Mouse (Mus musculus) CD4-positive naive resting alpha-beta T cell, adult 76 days (primary cell): Measurements from ENCODE around the gene Tollip. TPM values are rescaled to one million over a fixed set of nuclear protein-coding genes. Genes with fewer than 3 reads are reported as not detected.

ENCODE experiments used
- total RNA-seq: library from RNA; stranded (reverse); gene quantifications from one replicate; pipeline ENCODE4 v1.2.4, GENCODE M21; 2023

The Tollip gene
- total RNA-seq, result 73.4 TPM

GRCm38 (mm10) chr7:141918407-141918806 lies at the start of gene Tollip:
Gene Tollip (minus strand): TSS chr7:141918507.

GRCm38 (mm10) chr7:141948906-141949798 lies 30.8 kb upstream of the Tollip start, which contains the start of gene Brsk2:
Gene Brsk2 (plus strand): TSS chr7:141949751.

GRCm38 (mm10) chr7:141838779-141839178 lies 79.5 kb downstream of the Tollip start, which contains the start of gene Muc5b:
Gene Muc5b (plus strand): TSS chr7:141839070.

Other genes starting within 250 kb of the Tollip start
- 2.3 TPM for gene Muc2, start 228.2 kb downstream of the Tollip start, total RNA-seq
- 0.06 TPM for gene Muc5ac, start 129.5 kb downstream of the Tollip start, total RNA-seq
- gene Muc5b, start 79.4 kb downstream of the Tollip start, total RNA-seq, result not detected
- gene Brsk2, start 31.2 kb upstream of the Tollip start, total RNA-seq, result not detected
- gene Mob2, start 142.6 kb upstream of the Tollip start, total RNA-seq, result 82.7 TPM
- gene Dusp8, start 177.3 kb upstream of the Tollip start, total RNA-seq, result 7.7 TPM
- gene Gm45618, start 202.2 kb upstream of the Tollip start, total RNA-seq, result not detected
- not detected for gene Gm39115, start 217.5 kb upstream of the Tollip start, total RNA-seq
- gene Gm45337, start 226.1 kb upstream of the Tollip start, total RNA-seq, result not detected
- not detected for gene Gm29735, start 238.6 kb upstream of the Tollip start, total RNA-seq
- not detected for gene Gm4553, start 247.2 kb upstream of the Tollip start, total RNA-seq